Mouse (Mus musculus) hindbrain, embryonic 11.5 days (tissue): ENCODE measurements around the gene Gm28038. TPM values are rescaled to one million over a fixed set of nuclear protein-coding genes. Genes with fewer than 3 reads are reported as not detected.

Source experiments
- ATAC-seq: fragments of 200-750 bp; cut with Nextera tagmentation; 2 replicates; pipeline ENCODE4 v1.8.0; 2017; ENCODE audit warnings: mild to moderate bottlenecking, moderate TSS enrichment, moderate library complexity; ENCODE audit not compliant: low FRiP score
- DNase-seq: peaks from one replicate; pipeline ENCODE4 v3.0.0-alpha.2; 2015; ENCODE audit warnings: low spot score
- H3K27ac ChIP-seq: fragments of 300-500 bp; sonication (generic); 2 replicates; pipeline ENCODE4 v1.5.1; 2014; ENCODE audit warnings: mild to moderate bottlenecking, low read depth, low read length
- H3K27me3 ChIP-seq: fragments of 300-500 bp; sonication (generic); 2 replicates; pipeline ENCODE4 v1.6.1; 2014; ENCODE audit warnings: mild to moderate bottlenecking, low read length, moderate library complexity, mixed read lengths; ENCODE audit not compliant: control insufficient read depth, insufficient read depth
- H3K36me3 ChIP-seq: fragments of 300-500 bp; sonication (generic); 2 replicates; pipeline ENCODE4 v1.6.1; 2014; ENCODE audit warnings: mild to moderate bottlenecking, low read length, moderate library complexity, mixed read lengths; ENCODE audit not compliant: control insufficient read depth, insufficient read depth
- H3K4me1 ChIP-seq: fragments of 300-500 bp; sonication (generic); replicated peaks from 2 replicates; pipeline ENCODE4 v1.6.1; 2014; ENCODE audit warnings: low read length, mixed read lengths; ENCODE audit not compliant: control insufficient read depth, insufficient read depth
- H3K4me2 ChIP-seq: fragments of 300-500 bp; sonication (generic); replicated peaks from 2 replicates; pipeline ENCODE4 v1.6.1; 2014; ENCODE audit warnings: mild to moderate bottlenecking, low read depth, low read length
- H3K4me3 ChIP-seq: fragments of 300-500 bp; sonication (generic); 2 replicates; pipeline ENCODE4 v1.5.1; 2014; ENCODE audit warnings: low read depth, low read length
- H3K9ac ChIP-seq: fragments of 300-500 bp; sonication (generic); 2 replicates; pipeline ENCODE4 v1.6.1; 2014; ENCODE audit warnings: low read depth, low read length
- H3K9me3 ChIP-seq: fragments of 300-500 bp; sonication (generic); 2 replicates; pipeline ENCODE4 v1.6.1; 2016; ENCODE audit warnings: low read length; ENCODE audit not compliant: control insufficient read depth
- WGBS: fragments of 180-500 bp; shearing (Covaris S2); extraction: QIAGEN DNeasy Blood & Tissue Kit; methylation state at CpG from one replicate; pipeline ENCODE4 v1.1.7; 2014; 5-methylcytosine and 5-hydroxymethylcytosine counted together
- polyA plus RNA-seq: library from polyadenylated mRNA; unstranded; fragments of >200 nt; fragmentation: Nextera tagmentation; extraction: Ambion mirVana; gene quantifications from 2 replicates; pipeline ENCODE4 v1.2.1, GENCODE M21; 2014

Gm28038 gene
- polyA plus RNA-seq, 1 experiment from 2014 or later: not detected

DNA sequence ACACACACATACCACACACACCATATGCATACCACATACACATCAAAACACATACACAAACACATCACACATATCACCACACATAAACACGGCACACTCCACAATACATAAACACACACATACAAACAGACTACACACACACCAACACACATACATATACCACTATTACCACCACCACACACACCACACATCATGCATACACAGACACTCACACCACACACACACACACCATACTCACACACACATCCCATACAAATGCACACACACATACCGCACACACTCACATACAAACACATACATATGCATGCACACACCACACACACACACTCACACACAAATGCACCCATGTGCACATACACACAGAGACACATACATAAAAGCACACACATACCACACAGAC lies 13.4 kb upstream of the Gm28038 start:
- WGBS: 94% methylated on average over 2 of the region's 2 CpGs
- no peak for ATAC-seq
- 0 out of 2 replicates have a peak, but pooled peaks cover 6% of the 10 kb centered on the region for H3K36me3 ChIP-seq

DNA sequence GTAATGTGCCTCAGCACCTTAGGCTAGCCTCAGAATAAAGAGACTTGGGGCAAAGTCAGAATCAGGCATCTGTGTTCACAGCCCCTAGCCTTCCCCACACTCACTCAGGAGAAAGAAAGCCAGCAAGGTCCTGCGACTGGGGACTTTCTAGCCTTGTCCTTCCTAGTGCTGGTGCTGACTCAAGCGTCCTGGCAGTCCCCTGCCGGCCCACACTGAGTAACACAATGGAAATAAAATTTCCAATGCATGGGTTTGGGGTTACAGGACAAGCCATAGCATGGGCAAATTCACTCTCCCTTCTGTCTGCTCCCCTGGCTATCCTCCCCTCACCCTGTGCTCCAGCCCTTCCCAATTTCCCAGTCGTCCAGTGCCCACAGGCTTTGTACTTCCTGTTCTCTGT lies 12.5 kb upstream of the Gm28038 start:
- Histone ChIP-seq H3K27ac (no peak overlapping the region), H3K9me3 (no peaks in the 10 kb centered on the region), H3K4me3 (no peak overlapping the region), H3K27me3 (no peaks in the 10 kb centered on the region), H3K36me3 (0 out of 2 replicates have a peak, but pooled peaks cover 2% of the 10 kb centered on the region), H3K4me2 (no peak overlapping the region), H3K9ac (no peak overlapping the region), H3K4me1 (0 out of 2 replicates have a peak, but pooled peaks cover 2% of the 10 kb centered on the region)
- DNase-seq: no peak
- ATAC-seq: no peak
- WGBS: 59% methylated on average over 4 of the region's 4 CpGs

More for the DNA sequence above, 13.4 kb upstream of the Gm28038 start:
- no peaks in the 10 kb centered on the region for H3K27me3 ChIP-seq
- no peak for DNase-seq
- no peak overlapping the region for H3K4me2 ChIP-seq
- no peaks in the 10 kb centered on the region for H3K9me3 ChIP-seq
- H3K4me1 ChIP-seq: 0 out of 2 replicates have a peak, but pooled peaks cover 2% of the 10 kb centered on the region
- no peak overlapping the region for H3K4me3 ChIP-seq
- no peak overlapping the region for H3K9ac ChIP-seq
- H3K27ac ChIP-seq: no peak overlapping the region

DNA sequence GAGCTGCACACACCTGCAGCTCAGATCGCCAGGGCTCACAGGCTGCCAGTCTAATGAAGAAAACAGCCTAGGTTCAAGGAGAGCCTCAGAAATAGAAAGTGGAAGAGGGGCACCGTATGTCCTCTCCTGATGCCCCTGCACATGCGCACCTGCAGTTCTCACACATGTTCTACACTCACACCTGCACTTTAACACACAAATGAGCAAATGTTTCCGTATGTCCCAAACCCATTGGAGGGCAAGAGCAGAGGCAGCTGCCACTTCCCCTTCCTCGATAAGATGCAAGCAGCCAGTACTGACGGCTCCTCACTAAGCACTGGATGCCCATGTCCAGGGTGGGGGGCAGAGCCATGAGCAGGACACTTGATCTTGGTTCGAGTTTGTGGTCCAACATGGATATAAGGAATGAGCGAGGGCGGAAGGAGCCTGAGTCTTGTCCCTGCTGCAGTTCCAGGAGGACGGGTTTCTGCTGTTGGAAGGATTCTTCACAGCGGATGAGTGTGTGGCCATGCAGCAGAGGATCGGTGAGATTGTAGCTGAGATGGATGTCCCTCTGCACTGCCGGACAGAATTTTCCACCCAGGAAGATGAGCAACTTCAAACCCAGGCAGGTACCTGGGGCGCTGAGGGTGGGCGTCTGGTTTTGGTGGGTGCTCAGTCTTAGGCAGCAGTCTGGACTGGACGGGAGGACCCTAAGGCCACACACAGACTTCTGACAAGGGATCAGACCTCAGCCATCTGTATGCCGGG lies 11.4 kb upstream of the Gm28038 start:
- Histone ChIP-seq H3K27me3 (no peaks in the 10 kb centered on the region), H3K4me3 (no peak overlapping the region), H3K27ac (no peak overlapping the region), H3K4me2 (no peak overlapping the region), H3K4me1 (0 out of 2 replicates have a peak, but pooled peaks cover 2% of the 10 kb centered on the region), H3K36me3 (no peaks in the 10 kb centered on the region), H3K9ac (no peak overlapping the region), H3K9me3 (no peaks in the 10 kb centered on the region)
- WGBS: 90% methylated on average over 17 of the region's 17 CpGs
- ATAC-seq: no peak
- no peak for DNase-seq

DNA sequence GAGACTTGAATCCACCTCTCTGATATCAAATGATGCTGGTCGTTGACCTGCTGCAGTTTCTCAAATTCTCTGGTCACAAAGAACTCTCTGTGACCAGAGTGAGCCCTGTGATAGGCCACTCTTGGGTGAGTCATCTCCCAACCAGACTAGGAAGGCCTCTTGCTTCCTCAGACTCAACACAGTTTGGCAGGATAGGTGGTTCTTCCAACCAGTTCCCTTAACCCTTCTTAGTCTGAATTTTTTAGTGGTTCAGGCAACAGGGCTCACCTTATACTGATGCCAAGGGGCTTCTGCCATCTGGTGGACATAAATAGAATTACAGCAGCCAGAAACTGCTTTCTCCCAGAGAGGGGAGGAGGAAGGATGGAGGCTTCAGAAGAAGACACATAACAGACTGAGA lies 10.7 kb upstream of the Gm28038 start:
- 0 out of 2 replicates have a peak, but pooled peaks have one; percentile 27 for ATAC-seq

DNA sequence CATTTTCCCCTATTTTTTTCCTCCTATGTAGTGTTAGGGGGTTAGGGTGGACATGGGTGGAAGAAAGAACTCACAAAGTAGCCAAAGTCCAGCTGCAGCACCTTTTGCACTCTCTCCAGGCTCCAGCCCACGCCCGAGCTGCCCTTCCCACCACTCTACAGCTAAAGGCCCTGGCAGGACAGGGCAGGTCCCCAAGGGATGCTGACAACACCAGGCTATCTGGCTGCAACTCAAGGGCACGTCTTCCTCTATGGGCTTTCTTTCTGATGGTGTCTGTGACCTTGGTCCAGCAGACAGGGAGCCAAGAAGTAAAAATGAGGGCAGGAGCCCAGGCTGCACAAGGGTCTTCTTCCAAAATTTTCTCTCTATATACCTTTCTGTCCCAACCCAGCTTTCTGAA lies 808 bp downstream of the Gm28038 start:
- ATAC-seq (no peak), DNase-seq (no peak)
- peaks cover 7% of the 10 kb centered on the region; the same call in 1 of the 2 replicates for H3K4me1 ChIP-seq
- no peak overlapping the region for H3K27ac ChIP-seq
- no peak overlapping the region for H3K9ac ChIP-seq
- H3K27me3 ChIP-seq: no peaks in the 10 kb centered on the region
- H3K9me3 ChIP-seq: no peaks in the 10 kb centered on the region
- WGBS: 85% methylated on average over 3 of the region's 3 CpGs
- H3K4me2 ChIP-seq: no peak overlapping the region
- H3K4me3 ChIP-seq: no peak overlapping the region
- H3K36me3 ChIP-seq: no peaks in the 10 kb centered on the region

More for the DNA sequence above, 10.7 kb upstream of the Gm28038 start:
- Histone ChIP-seq H3K9me3 (no peaks in the 10 kb centered on the region), H3K4me3 (no peak overlapping the region), H3K9ac (no peak overlapping the region), H3K4me1 (0 out of 2 replicates have a peak, but pooled peaks cover 2% of the 10 kb centered on the region), H3K27me3 (no peaks in the 10 kb centered on the region), H3K36me3 (no peaks in the 10 kb centered on the region), H3K27ac (no peak overlapping the region), H3K4me2 (no peak overlapping the region)
- peak; percentile 73 for DNase-seq
- 75% methylated on average over 1 of the region's 1 CpGs for WGBS

DNA sequence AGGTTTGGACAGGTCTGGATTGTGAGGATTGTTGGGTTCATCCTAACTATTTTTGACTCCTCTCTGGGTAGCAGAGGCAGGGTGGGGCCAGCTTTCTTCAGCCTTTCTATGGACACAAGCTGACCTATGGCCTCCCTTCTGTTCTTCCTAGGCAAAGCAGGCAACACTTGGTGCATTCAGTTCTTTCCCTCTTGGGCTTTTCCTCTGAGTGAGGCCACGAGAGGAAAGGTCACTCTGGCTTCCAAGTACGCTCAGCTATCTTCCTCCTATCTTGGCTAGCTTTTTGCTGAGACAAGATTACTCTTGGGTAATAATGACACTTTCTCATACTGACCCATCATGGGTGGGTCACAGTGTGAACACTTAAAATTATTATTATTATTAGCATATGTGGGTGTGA lies 2.4 kb downstream of the Gm28038 start:
- WGBS: 97% methylated on average over 2 of the region's 2 CpGs
- no peak for ATAC-seq
- H3K27ac ChIP-seq: no peak overlapping the region

DNA sequence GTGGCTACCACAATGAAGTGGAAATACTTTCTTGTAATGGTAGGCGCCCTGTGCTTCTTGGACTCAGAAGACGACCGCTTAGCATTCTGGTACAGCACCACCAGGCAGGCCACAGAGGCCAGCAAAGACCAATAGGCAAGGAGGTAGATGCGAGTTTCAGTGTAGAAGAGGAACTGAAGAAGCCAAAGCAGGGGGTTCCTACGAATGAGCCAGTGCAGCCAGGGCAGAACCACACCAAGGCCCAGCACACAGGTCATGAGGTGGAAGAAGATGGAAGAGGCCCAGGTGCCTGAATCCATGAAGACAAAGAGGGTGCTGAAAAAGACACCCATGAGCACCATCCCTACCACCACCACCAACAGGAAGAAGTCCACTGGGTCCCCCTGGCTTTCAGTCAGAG lies 4.2 kb downstream of the Gm28038 start:
- no peak overlapping the region for H3K4me3 ChIP-seq
- DNase-seq (no peak), ATAC-seq (no peak)
- H3K4me1 ChIP-seq: peaks cover 7% of the 10 kb centered on the region; the same call in 1 of the 2 replicates
- H3K9me3 ChIP-seq: no peaks in the 10 kb centered on the region
- H3K4me2 ChIP-seq: peak overlapping the region; percentile 83; the same call in 1 of the 2 replicates
- H3K36me3 ChIP-seq: no peaks in the 10 kb centered on the region
- no peak overlapping the region for H3K9ac ChIP-seq
- H3K27me3 ChIP-seq: no peaks in the 10 kb centered on the region
- 90% methylated on average over 5 of the region's 5 CpGs for WGBS
- no peak overlapping the region for H3K27ac ChIP-seq

More for the DNA sequence above, 2.4 kb downstream of the Gm28038 start:
- no peak for DNase-seq
- no peak overlapping the region for H3K4me2 ChIP-seq
- no peak overlapping the region for H3K4me3 ChIP-seq
- H3K27me3 ChIP-seq: no peaks in the 10 kb centered on the region
- no peaks in the 10 kb centered on the region for H3K36me3 ChIP-seq
- no peaks in the 10 kb centered on the region for H3K9me3 ChIP-seq
- no peak overlapping the region for H3K9ac ChIP-seq
- peaks cover 7% of the 10 kb centered on the region; the same call in 1 of the 2 replicates for H3K4me1 ChIP-seq

DNA sequence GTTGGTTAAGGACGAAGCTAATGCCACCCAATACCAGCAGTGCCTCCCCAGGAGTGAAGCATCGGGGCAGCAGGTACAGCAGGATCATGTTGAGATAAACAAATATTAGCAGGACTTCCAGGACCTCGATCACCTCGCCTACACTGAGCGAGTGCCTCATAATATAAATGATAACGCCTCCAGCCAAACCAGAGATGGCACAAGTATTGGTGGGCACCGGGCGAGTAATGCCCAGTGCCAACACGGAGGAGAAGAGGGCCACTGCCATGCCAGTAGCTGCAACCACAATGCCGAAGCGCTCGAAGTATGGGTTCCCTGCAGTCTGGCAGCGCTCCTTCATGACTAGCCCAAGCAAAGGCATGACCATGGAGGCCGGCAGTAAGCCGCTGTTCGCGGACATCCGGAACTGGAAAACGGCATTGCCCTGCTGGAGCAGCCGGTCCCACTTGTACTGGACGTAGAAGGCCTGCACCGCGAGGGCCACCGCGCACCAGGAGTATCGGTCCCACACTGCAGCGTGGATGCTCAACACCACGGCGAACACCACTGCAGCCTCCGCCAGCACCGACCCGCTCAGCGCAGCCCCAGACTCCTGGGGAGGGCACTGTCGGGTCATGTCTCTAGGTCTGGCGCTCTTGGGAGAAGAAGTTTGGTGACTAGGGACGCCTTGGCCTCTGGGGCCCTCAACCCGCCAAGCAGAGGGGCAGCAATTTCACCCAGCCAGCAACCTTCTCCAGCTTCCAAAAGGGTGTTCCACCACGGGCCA lies 4.8 kb downstream of the Gm28038 start:
- peak overlapping the region; percentile 86 for H3K4me3 ChIP-seq
- peak; percentile 73 for ATAC-seq
- H3K36me3 ChIP-seq: no peaks in the 10 kb centered on the region
- peak overlapping the region; percentile 64 for H3K9ac ChIP-seq
- peaks cover 7% of the 10 kb centered on the region; the same call in 1 of the 2 replicates for H3K4me1 ChIP-seq
- WGBS: 17% methylated on average over 38 of the region's 38 CpGs
- H3K9me3 ChIP-seq: no peaks in the 10 kb centered on the region
- no peak overlapping the region for H3K27ac ChIP-seq
- peak overlapping the region; percentile 83 for H3K4me2 ChIP-seq
- no peak for DNase-seq
- no peaks in the 10 kb centered on the region for H3K27me3 ChIP-seq
